Mouse (Mus musculus) thymus, adult 2 months (tissue): Measurements from ENCODE around the gene Saa4.

Source experiments
- CTCF ChIP-seq: fragments of 200-500 bp; IDR thresholded peaks from 2 replicates; pipeline ENCODE4 v1.5.1; 2012; ENCODE audit warnings: mild to moderate bottlenecking, control low read depth, low read length, moderate library complexity, borderline replicate concordance; ENCODE audit not compliant: control insufficient read depth, poor library complexity, insufficient read depth; ENCODE audit errors: extremely low read depth
- POLR2A ChIP-seq: fragments of 200-500 bp; IDR thresholded peaks from 2 replicates; pipeline ENCODE4 v1.6.1; 2012; ENCODE audit warnings: mild to moderate bottlenecking, low read length, control low read depth, moderate library complexity; ENCODE audit not compliant: control insufficient read depth, poor library complexity, insufficient read depth; ENCODE audit errors: extremely low read depth

GRCm38 (mm10) chr7:46696754-46697153 is 35.6 kb downstream of the Saa4 start:
- no peak for TF ChIP-seq POLR2A
- TF ChIP-seq CTCF = no peak
